Mouse (Mus musculus) embryonic fibroblast, embryonic 13.5 days (primary cell): ENCODE data around the gene Grpel1. TPM values are rescaled to one million over a fixed set of nuclear protein-coding genes. Genes with fewer than 3 reads are reported as not detected.

ENCODE experiments used
- H3K27ac ChIP-seq: 2 replicates; pipeline ENCODE4 v1.5.1; 2012; ENCODE audit warnings: low read length, control low read depth, inconsistent platforms; ENCODE audit not compliant: insufficient read depth
- H3K4me1 ChIP-seq: 2 replicates; pipeline ENCODE4 v1.6.1; 2011; ENCODE audit warnings: low read length; ENCODE audit not compliant: control insufficient read depth, insufficient read depth
- H3K4me3 ChIP-seq: 2 replicates; pipeline ENCODE4 v1.5.1; 2011; ENCODE audit warnings: mild to moderate bottlenecking, control low read depth, low read length; ENCODE audit not compliant: insufficient read depth
- CTCF ChIP-seq: IDR thresholded peaks from 2 replicates; pipeline ENCODE4 v1.5.1; 2011; ENCODE audit warnings: mild to moderate bottlenecking, control low read depth, low read length, moderate library complexity, borderline replicate concordance; ENCODE audit not compliant: insufficient read depth
- POLR2A ChIP-seq: IDR thresholded peaks from 2 replicates; pipeline ENCODE4 v1.6.1; 2011; ENCODE audit warnings: low read depth, mild to moderate bottlenecking, control low read depth, low read length, moderate library complexity
- polyA plus RNA-seq: library from polyadenylated mRNA; stranded (reverse); fragments of >200 nt; gene quantifications from 2 replicates; pipeline ENCODE4 v1.2.4, GENCODE M21; 2011; ENCODE audit warnings: low read depth; ENCODE audit not compliant: missing spikeins, insufficient read length

The Grpel1 gene
- polyA plus RNA-seq, 1 experiment: 21.5 TPM

DNA sequence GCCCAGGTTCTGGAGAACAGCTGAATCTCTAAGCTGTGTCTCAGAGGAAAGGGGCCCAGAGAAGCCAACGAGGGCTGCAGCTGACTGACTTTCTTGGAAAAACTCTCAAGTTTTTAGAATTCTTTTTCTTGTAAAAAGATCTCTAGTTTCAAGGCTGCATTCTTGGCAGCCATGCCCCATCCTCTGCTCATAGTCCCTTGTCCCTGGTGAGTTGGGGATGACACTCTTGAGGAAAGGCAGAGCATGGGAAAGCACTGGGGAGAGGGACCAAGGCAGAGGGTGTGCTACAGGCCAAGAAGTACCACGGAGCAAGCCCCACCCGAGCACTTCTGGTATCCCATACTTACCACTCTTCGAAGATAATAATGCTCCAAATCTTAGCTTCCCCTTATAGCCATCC lies 27.9 kb upstream of the Grpel1 start:
- TF ChIP-seq CTCF: no peak
- no peak for TF ChIP-seq POLR2A
- no peak overlapping the region; the same call in 1 of the 2 replicates for H3K27ac ChIP-seq
- no peak overlapping the region for H3K4me3 ChIP-seq

DNA sequence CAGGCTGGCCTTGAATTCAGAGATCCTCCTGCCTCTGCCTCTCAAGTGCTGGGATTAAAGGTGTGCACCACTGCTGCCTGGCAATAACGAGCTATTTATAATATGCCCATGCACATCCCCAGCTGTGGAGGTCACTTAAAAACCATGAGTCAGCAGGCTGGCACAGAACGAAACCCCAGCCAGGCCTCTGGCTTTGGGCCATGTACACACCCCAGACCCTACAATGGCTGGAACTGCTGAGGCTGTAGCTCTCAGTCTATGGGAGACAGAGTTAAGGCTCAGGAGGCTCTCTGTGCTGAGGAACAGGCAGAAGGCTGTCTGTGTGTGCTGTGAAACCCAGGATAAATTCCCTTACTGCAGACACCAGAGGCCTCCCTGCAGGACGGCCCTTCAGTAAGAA lies 24.1 kb upstream of the Grpel1 start:
- Histone ChIP-seq H3K27ac (no peak overlapping the region), H3K4me1 (no peaks in the 10 kb centered on the region), H3K4me3 (no peak overlapping the region)
- no peak for TF ChIP-seq CTCF
- TF ChIP-seq POLR2A: no peak

More for the DNA sequence above, 27.9 kb upstream of the Grpel1 start:
- H3K4me1 ChIP-seq: no peaks in the 10 kb centered on the region

DNA sequence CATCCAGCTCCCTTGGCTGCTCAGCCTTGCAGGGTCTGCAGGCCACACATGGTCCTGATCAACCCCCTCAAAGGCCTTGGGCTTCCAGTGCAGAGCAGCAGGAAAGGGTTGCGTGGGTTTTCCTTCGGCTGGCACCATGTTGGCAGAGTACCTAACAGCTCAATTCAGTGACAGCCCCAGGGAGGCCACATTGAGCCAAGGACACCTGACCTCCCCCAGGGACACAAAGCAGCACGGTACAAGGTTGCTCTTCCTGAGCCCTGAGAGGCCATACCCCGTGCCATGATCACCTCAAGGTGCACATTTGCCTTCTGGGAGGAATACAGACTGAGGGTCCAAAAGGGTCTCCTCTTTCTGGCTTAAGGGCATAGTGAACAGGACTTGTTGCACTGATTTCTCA lies 20.2 kb upstream of the Grpel1 start:
- Histone ChIP-seq H3K4me1 (no peaks in the 10 kb centered on the region), H3K4me3 (no peak overlapping the region), H3K27ac (no peak overlapping the region)
- TF ChIP-seq CTCF: no peak
- no peak for TF ChIP-seq POLR2A

DNA sequence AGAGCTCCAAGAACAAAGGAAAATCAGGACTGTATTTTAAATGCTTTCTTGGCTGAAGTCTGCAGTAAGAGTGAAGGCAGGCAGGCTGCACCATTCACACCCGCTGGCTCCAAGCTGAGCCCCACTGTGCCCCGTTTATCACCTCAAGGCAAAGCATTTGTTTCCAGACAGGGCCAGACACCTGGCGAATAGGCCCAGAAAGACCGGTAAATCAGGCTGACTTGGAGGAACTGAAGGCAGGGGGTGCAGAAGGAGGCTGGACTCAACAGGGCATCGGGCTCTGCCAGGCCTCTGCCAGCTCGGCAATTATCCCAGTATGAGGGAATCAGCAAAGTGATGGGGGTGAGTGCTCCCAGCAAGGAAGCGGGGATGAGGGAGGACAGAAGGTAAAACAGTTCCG lies 19.8 kb upstream of the Grpel1 start:
- no peak overlapping the region for H3K27ac ChIP-seq

DNA sequence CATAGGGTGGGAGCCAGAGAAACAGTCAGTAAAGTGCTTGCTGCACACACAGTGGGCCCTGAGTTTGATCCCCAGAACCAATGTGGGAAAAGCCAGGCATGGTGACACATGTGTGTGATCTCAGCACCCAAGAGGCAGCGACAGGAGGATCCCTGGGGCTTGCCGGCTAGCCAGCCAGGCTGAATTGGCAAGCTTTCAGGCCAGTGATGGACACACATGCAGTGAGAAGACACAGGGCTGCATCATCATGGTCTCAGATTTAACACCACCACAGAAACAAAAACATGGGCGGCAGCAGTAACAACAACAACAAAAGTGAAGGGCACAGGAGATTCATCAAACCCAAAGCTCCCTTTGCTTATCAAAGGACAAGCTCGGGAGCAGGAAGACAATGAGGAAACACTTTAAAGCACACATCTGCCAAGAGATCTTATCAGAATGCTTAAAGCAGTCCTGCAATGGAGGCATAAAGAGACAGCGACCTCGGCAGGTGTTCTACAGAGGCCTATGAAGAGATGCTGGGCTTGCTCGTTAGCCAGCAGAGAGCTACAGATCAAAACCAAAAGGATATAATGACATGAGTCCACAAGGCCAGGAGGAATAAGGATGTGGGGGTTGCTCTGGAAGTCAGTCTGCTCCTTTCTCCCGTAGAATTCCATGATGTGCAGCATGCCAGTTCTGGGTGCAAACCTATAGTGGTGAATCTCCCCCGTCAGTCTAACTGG lies 18.5 kb upstream of the Grpel1 start:
- no peaks in the 10 kb centered on the region for H3K4me1 ChIP-seq
- H3K4me3 ChIP-seq: no peak overlapping the region
- no peak overlapping the region for H3K27ac ChIP-seq
- TF ChIP-seq CTCF: no peak

More for the DNA sequence above, 19.8 kb upstream of the Grpel1 start:
- Histone ChIP-seq H3K4me1 (no peaks in the 10 kb centered on the region), H3K4me3 (no peak overlapping the region)
- no peak for TF ChIP-seq POLR2A
- TF ChIP-seq CTCF: no peak

DNA sequence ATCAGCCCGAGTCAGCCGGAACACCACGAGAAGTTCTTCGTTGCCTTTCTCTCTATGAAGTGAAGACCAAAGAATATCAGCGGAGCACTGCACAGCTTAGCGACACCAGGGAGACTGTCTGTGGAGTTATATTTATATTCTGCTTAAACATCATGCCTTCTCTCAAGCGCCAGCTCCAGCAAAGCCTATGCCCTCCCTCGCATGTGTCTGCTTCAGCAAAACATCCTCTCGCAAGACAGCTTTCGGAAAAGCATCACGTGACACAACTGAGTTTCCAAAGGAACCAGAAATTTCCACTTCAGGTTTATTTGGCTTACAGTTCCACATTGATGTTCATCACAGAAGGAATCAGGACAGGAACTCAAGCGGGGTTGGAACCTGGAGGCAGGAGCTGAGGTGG lies 16.9 kb upstream of the Grpel1 start:
- no peaks in the 10 kb centered on the region for H3K4me1 ChIP-seq
- H3K27ac ChIP-seq: no peak overlapping the region
- TF ChIP-seq CTCF: no peak
- no peak for TF ChIP-seq POLR2A
- no peak overlapping the region for H3K4me3 ChIP-seq

DNA sequence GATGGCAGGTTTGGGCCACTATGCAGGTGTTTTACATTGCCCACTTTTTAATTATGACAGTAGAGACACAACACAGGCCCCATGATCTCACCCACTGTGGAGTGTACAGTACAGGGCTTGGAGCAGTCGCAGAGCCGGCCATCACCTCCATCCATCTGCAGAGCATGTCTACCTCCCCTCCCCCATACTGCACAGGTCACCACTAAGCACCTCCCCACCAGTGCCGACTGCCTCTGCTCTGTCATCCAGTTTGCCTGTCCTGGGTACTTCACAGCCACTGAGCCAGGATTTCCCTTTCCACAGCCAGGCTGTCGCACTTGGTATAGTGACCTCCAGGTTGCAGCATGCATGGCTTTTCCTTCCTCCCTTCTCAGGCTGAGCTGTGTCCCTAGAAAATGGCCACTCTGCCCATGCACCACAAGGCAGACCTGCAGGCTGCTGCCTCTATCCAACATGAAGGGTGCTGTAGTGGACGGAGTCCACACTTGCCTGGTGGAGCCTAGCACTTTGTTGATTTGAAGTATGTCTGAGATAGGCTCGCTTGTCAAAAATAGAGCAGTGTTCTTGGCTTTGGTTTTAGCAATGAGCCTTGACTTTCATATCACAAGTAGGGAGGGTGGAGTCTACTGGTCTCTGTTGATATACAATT lies 15.0 kb upstream of the Grpel1 start:
- no peak for TF ChIP-seq POLR2A
- Histone ChIP-seq H3K4me1 (no peaks in the 10 kb centered on the region), H3K4me3 (no peak overlapping the region), H3K27ac (no peak overlapping the region)

DNA sequence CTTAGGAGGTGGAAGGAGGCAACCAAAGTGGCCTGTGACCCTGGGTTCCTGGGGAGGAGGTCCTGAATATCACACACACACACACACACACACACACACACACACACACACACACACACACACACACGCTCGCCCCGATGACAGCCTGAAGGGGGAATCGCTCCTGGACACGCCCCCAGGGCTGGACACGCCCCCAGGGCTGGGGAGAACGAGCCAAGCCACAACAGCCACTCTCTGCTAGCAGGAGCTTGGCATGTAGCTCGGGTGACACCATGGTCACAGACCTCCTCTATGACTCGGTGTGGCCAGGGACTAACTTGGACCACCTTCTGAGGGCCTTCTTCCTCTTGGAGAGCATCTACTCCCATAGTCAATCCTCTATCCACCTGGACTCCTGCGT lies 13.7 kb upstream of the Grpel1 start:
- Histone ChIP-seq H3K4me3 (no peak overlapping the region), H3K4me1 (no peaks in the 10 kb centered on the region), H3K27ac (no peak overlapping the region)
- TF ChIP-seq POLR2A: no peak
- no peak for TF ChIP-seq CTCF

DNA sequence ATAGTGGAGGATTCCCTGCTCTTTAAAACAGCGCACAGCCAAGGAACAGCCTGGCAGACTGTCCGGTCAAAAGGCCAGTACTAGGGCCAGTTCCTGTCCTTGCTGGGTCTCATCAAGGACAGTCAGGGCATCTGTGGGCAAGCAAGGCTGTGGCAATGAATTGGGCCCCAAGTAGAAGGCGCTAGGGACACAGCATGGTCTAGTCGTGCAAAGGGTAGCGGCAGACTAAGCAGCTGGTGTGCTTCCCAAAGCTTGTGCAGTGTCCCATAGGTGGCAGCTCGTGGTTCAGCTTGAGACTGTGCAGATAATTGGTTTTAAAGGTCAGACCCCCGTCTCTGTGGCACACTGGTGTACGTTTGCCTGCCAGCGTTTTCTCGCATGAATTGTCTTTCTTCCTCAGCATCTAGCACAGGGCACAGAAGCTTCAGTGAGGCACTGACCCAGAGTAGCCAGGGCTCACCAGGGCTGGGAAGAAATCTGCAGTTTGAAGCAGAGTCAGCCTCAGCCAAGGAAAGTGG lies 12.9 kb upstream of the Grpel1 start:
- TF ChIP-seq CTCF (no peak), POLR2A (no peak)
- no peak overlapping the region for H3K4me3 ChIP-seq
- no peak overlapping the region for H3K27ac ChIP-seq
- H3K4me1 ChIP-seq: no peaks in the 10 kb centered on the region

DNA sequence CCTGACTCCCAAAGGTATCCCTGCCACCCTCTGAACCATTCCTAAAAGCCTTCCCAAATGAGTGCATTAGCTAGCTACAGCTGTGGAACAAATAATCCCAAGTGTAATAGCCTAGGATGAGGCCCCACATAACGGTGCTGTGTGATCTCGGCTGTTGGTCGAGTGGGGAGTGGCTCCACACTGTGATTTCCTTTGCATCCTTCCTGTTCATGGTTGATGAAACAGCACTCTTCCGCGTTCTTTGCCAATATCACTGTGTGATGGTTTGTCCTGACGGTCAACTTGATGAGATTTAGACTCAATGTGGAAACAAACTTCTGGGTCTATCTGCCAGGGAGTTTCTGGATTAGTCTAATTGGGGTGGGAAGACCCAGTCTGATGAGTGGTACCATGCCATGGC lies 12.0 kb upstream of the Grpel1 start:
- TF ChIP-seq POLR2A (no peak), CTCF (no peak)
- H3K27ac ChIP-seq: no peak overlapping the region
- no peak overlapping the region for H3K4me3 ChIP-seq
- no peaks in the 10 kb centered on the region; the same call in 1 of the 2 replicates for H3K4me1 ChIP-seq
